Mouse (Mus musculus) kidney, postnatal 4 days (tissue): Measurements from ENCODE around the gene Pcp4.
"Not testable (repeated sequence)": the region's sequence is repeated elsewhere in the genome, so short reads cannot be mapped to it uniquely, and the experiment has no call there.

Experiments used
- DNase-seq, 2 experiments: peaks; one replicate each; pipeline ENCODE4 v3.0.0; 2021; ENCODE audit warnings: mixed read lengths in 2 of 2

The Pcp4 gene

GRCm38 (mm10) chr16:96467445-96467844 is at the start of gene Pcp4:
Gene Pcp4 (plus strand): TSS chr16:96467606.
- DNase-seq = peak; percentile 90

DNA sequence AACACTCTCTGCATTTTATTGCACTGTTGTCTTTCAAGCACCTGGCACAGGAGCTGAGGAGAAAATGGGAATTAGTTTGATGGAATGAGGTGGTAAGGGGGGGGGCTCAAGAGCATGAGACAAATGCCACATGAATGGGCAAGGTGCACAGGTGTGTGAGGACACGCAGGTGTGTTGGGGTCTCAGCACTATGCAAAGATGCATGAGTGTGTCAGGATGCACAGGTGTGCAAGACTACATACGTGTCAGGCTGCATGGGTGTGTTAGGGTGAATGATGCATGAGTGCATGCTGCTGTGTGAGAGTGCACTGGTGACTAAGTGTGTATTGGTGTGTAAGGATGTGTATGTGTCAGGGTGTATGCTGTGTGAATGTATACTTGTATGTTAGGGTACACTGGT is 42.4 kb upstream of the Pcp4 start:
- DNase-seq = no peak

- no peak for DNase-seq
Observed at GRCm38 (mm10) chr16:96426671-96427070, 40.7 kb upstream of the Pcp4 start.

GRCm38 (mm10) chr16:96429046-96429445 is 38.4 kb upstream of the Pcp4 start:
- DNase-seq = no peak

DNA sequence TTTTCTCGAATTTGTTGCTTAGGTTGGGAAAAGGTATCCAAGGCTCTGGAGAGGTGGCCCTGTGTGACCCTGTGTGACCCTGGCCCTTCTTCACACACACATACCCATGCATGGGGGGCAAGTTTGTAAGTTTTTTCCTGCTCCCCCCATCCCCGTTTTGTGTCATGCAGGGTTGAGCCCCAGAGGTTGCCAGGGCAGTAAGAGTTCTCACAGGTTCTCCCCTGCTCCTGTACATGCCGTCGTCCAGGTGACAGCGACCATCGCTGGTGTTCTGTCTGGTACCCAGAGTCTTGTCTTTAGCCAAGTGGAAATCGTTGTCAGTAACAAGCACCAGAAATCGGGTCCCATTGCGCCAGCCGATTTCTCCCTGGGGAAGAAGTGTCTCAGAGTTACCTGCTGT is 34.1 kb upstream of the Pcp4 start:
- no peak for DNase-seq

DNA sequence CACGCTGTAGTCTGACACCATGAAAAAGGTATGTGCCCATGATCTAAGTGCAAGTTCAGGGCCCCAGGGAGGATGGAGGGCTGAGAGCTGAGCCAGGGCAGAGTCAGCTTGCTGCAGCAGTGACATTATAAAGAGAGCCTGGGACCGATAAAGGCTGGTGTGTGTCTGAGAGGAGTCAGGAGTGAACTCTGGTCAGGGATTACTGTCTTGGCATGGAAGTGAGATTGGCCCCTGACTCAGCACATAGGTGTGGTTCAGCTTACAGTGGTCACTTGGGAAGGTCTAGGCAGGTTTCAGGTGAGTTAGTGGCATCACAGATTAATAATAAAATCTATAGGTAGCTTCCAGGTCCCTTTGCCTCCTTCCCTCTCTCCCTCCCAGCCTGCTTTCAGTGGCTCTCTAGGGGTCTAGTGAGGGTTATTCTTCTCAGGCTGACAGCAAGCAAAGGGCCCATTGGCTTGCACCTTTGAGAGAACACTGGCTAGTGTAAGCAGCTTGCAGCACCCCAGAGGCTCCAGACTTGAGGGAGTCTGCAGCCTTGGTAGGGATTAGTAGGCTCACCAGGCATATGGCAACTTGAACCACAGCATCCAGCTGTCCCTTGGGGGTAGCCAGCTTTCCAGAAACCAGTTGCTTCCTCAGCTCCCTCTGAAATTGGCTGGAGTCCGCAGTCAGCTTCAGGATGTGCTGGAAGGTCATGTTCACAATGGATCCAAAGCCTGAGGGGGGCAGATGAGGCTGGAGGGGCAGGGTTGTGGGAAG is 33.2 kb upstream of the Pcp4 start:
- no peak for DNase-seq

- DNase-seq = no peak
Observed at GRCm38 (mm10) chr16:96438946-96439345, 28.5 kb upstream of the Pcp4 start.

- DNase-seq = no peak
Observed at GRCm38 (mm10) chr16:96439682-96440081, 27.7 kb upstream of the Pcp4 start.

DNA sequence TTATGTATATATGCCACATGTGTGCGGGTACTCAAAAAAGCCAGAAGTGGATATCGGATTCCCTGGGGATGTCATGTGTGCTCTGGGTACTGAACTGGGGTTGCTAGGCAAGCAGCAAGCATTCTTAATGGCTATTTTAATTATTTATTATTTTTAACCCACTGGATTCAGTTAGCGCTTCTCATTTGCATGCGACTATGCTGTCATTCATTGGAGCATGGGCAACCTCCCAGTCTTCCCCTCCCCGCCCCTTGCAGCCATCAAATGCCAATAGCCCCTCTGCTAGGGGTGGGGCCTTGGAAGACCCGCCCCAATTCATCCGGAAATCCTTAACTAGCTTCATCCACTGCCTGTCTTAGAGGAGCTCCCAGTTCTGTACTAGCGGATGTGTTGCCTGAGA is 26.5 kb upstream of the Pcp4 start:
- no peak for DNase-seq

GRCm38 (mm10) chr16:96441826-96442225 is 25.6 kb upstream of the Pcp4 start:
- DNase-seq = no peak

- no peak for DNase-seq
Observed at GRCm38 (mm10) chr16:96443468-96443867, 23.9 kb upstream of the Pcp4 start, which contains the start of gene Itgb2l. Gene Itgb2l (minus strand): TSS chr16:96443619.

- not testable (repeated sequence) for DNase-seq
Observed at GRCm38 (mm10) chr16:96450871-96451270, 16.5 kb upstream of the Pcp4 start.

- DNase-seq = no peak
Observed at GRCm38 (mm10) chr16:96454086-96454485, 13.3 kb upstream of the Pcp4 start.

DNA sequence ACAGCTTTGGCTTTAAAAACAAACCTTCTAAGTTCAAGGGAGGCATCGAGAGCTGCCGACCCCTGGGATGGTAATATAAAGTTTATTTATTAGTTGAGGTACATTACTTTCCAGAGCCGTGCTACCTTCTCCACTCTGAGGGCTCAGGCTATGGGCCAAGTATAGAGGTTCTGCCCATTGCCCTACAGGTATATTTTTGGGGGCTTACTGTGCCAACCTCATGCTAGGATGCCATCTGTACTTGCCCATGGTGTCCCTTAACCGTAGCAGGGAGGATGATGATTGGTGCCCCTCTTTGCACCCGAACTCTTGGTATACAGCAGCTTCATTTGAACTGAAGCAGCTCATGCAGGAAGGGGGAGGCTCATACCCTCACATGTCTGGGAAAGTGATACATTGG is 9.8 kb upstream of the Pcp4 start:
- no peak for DNase-seq

- no peak for DNase-seq
Observed at GRCm38 (mm10) chr16:96459356-96459755, 8.1 kb upstream of the Pcp4 start.

DNA sequence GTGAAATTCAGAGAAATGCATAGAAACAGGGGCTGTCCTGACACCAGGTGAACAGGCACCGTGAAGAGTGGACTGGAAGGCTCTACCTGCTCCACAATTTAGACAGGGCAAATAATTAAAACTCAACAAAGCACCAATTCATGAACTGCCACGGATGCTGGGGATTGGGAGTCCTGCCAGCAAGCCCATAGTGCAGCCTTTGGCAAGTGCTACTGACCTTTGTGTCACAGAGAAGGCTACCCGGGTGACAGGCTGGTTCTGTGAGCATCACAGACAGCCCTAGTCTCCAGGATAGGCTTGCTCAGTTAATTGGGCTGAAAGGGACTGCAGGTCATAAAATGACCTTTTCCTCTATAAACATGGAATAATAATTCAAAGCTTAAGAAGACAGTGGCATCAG is 6.6 kb upstream of the Pcp4 start:
- DNase-seq = no peak

- DNase-seq = peak in 1 of 2 experiments; percentile 16
Observed at GRCm38 (mm10) chr16:96468011-96468410, 605 bp downstream of the Pcp4 start.

DNA sequence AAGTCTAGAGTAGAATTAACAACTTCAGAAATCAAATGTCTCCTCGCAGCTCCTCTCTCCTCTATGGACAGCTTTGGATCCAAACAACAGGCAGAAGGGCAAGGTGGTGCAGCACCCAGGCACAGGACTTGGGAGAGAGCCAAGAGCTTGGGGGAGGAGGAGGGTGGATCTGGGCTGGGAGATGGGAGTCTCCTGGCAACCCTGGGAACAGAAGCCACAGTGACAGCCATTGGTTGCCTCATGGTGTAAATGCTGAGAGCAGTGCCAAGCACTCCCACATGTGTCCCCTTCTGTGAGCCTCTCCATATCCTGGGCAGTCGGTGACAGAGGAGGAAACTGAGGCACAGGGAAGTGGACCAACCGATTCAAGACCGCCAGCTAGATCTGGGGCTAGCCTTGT is 1.3 kb downstream of the Pcp4 start:
- DNase-seq = peak; percentile 66 to 77

GRCm38 (mm10) chr16:96469640-96470039 is 2.2 kb downstream of the Pcp4 start:
- peak; percentile 68 to 73 for DNase-seq

GRCm38 (mm10) chr16:96472361-96472760 is 5.0 kb downstream of the Pcp4 start:
- DNase-seq = peak; percentile 35 to 59

GRCm38 (mm10) chr16:96472816-96473215 is 5.4 kb downstream of the Pcp4 start:
- peak; percentile 30 to 44 for DNase-seq

- DNase-seq = peak in 1 of 2 experiments; percentile 9
Observed at GRCm38 (mm10) chr16:96474185-96474584, 6.8 kb downstream of the Pcp4 start.

- no peak for DNase-seq
Observed at GRCm38 (mm10) chr16:96481791-96482190, 14.4 kb downstream of the Pcp4 start.

GRCm38 (mm10) chr16:96487007-96487684 is 19.7 kb downstream of the Pcp4 start:
- DNase-seq = no peak
